Mouse (Mus musculus) CH12.LX (cell line): ENCODE measurements at regions not wholly inside any gene's neighbourhood (a gene's known extent, or its start where the extent isn't known, plus 50 kb on each side); places are given as distances from the start of the nearest gene placed in this dataset.
"Not testable (repeated sequence)": the region's sequence is repeated elsewhere in the genome, so short reads cannot be mapped to it uniquely, and the experiment has no call there.

Experiments
- DNase-seq: peaks from one replicate; pipeline ENCODE4 v3.0.0-alpha.2; 2013; ENCODE audit errors: extremely low read depth
- H3K27ac ChIP-seq: 2 replicates; pipeline ENCODE4 v1.5.1; 2012; ENCODE audit warnings: low read depth, mild to moderate bottlenecking, control low read depth, moderate library complexity; ENCODE audit not compliant: insufficient read depth
- H3K27me3 ChIP-seq: replicated peaks from 2 replicates; pipeline ENCODE3; 2012; ENCODE audit warnings: inconsistent platforms
- H3K36me3 ChIP-seq, 2 experiments: replicated peaks in 1 of 2; 2 replicates each; pipeline versions ENCODE3 to v1.6.1; 2012; ENCODE audit warnings: inconsistent platforms in 1 of 2, low read length in 1 of 2, mild to moderate bottlenecking in 1 of 2, mixed read lengths in 1 of 2, moderate library complexity in 1 of 2; ENCODE audit not compliant: control insufficient read depth in 1 of 2, insufficient read depth in 1 of 2
- H3K4me1 ChIP-seq, 2 experiments: 2 replicates each; pipeline ENCODE4 v1.6.1; 2012; ENCODE audit warnings: inconsistent platforms in 1 of 2, moderate library complexity in 1 of 2; ENCODE audit not compliant: insufficient read depth in 2 of 2, control insufficient read depth in 1 of 2
- H3K4me2 ChIP-seq: 2 replicates; pipeline ENCODE4 v1.6.1; 2012; ENCODE audit warnings: low read depth, mild to moderate bottlenecking, control low read depth; ENCODE audit not compliant: poor library complexity, insufficient read depth, severe bottlenecking
- H3K4me3 ChIP-seq, 3 experiments: fragments of 150-350 bp in 1 of 3; sonication (generic) in 1 of 3; replicated peaks in 1 of 3; 2 replicates each; pipeline versions ENCODE3 to v1.5.1; 2011 to 2012; ENCODE audit warnings: low read depth in 2 of 3, low read length in 2 of 3, mild to moderate bottlenecking in 2 of 3, moderate library complexity in 2 of 3, control low read depth in 1 of 3, improper control_type of control experiment in 1 of 3, inconsistent platforms in 1 of 3, mixed read lengths in 1 of 3; ENCODE audit not compliant: poor library complexity in 1 of 3
- H3K79me2 ChIP-seq: replicated peaks from 2 replicates; pipeline ENCODE4 v1.6.1; 2012; ENCODE audit warnings: mild to moderate bottlenecking, moderate library complexity; ENCODE audit not compliant: control insufficient read depth, poor library complexity, insufficient read depth, severe bottlenecking; ENCODE audit errors: extremely low read depth
- H3K9ac ChIP-seq: 2 replicates; pipeline ENCODE4 v1.6.1; 2012; ENCODE audit warnings: low read depth, mild to moderate bottlenecking, control low read depth, moderate library complexity; ENCODE audit not compliant: insufficient read depth
- H3K9me3 ChIP-seq: replicated peaks from 2 replicates; pipeline ENCODE3; 2012; ENCODE audit warnings: low read length, inconsistent platforms, mixed read lengths
- CHD1 ChIP-seq: IDR thresholded peaks from 2 replicates; pipeline ENCODE4 v1.6.1; 2012; ENCODE audit warnings: low read depth, low read length, improper control_type of control experiment, inconsistent platforms
- CHD2 ChIP-seq: IDR thresholded peaks from 2 replicates; pipeline ENCODE4 v1.6.1; 2011; ENCODE audit warnings: low read length, improper control_type of control experiment
- CTCF ChIP-seq, 2 experiments: IDR thresholded peaks in 1 of 2; conservative IDR thresholded peaks in 1 of 2; 2 replicates each; pipeline ENCODE4 v1.5.1; 2011 to 2012; ENCODE audit warnings: low read depth in 2 of 2, low read length in 2 of 2, improper control_type of control experiment in 1 of 2, inconsistent platforms in 1 of 2, mild to moderate bottlenecking in 1 of 2, moderate library complexity in 1 of 2
- ELF1 ChIP-seq: IDR thresholded peaks from 2 replicates; pipeline ENCODE4 v1.6.1; 2014; ENCODE audit warnings: low read depth, mild to moderate bottlenecking, inconsistent platforms, low read length, improper control_type of control experiment
- EP300 ChIP-seq: IDR thresholded peaks from 2 replicates; pipeline ENCODE4 v1.6.1; 2011; ENCODE audit warnings: low read length, improper control_type of control experiment
- ETS1 ChIP-seq: conservative IDR thresholded peaks from 2 replicates; pipeline ENCODE4 v1.6.1; 2012; ENCODE audit warnings: low read depth, mild to moderate bottlenecking, inconsistent platforms, low read length, improper control_type of control experiment, moderate library complexity
- JUN ChIP-seq: IDR thresholded peaks from 2 replicates; pipeline ENCODE4 v1.6.1; 2011; ENCODE audit warnings: low read depth, mild to moderate bottlenecking, low read length, improper control_type of control experiment, moderate library complexity; ENCODE audit not compliant: insufficient read depth
- KAT2A ChIP-seq: IDR thresholded peaks from 2 replicates; pipeline ENCODE4 v1.6.1; 2012; ENCODE audit warnings: low read length, improper control_type of control experiment, inconsistent platforms; ENCODE audit not compliant: insufficient replicate concordance
- MAFK ChIP-seq: IDR thresholded peaks from 2 replicates; pipeline ENCODE4 v1.6.1; 2011; ENCODE audit warnings: low read length, improper control_type of control experiment; ENCODE audit not compliant: insufficient replicate concordance
- MAX ChIP-seq: IDR thresholded peaks from 2 replicates; pipeline ENCODE4 v1.6.1; 2011; ENCODE audit warnings: low read length, improper control_type of control experiment
- MEF2A ChIP-seq: IDR thresholded peaks from 2 replicates; pipeline ENCODE4 v1.6.1; 2014; ENCODE audit warnings: low read depth, mild to moderate bottlenecking, inconsistent platforms, low read length, improper control_type of control experiment, borderline replicate concordance
- MXI1 ChIP-seq: IDR thresholded peaks from 2 replicates; pipeline ENCODE4 v1.6.1; 2011; ENCODE audit warnings: mild to moderate bottlenecking, low read depth, low read length, improper control_type of control experiment
- MYC ChIP-seq: IDR thresholded peaks from 2 replicates; pipeline ENCODE4 v1.6.1; 2011; ENCODE audit warnings: low read depth, mild to moderate bottlenecking, improper control_type of control experiment, low read length
- POLR2A ChIP-seq: IDR thresholded peaks from 2 replicates; pipeline ENCODE4 v1.6.1; 2011; ENCODE audit warnings: low read depth, mild to moderate bottlenecking, improper control_type of control experiment, low read length
- RAD21 ChIP-seq: IDR thresholded peaks from 2 replicates; pipeline ENCODE4 v1.6.1; 2011; ENCODE audit warnings: low read depth, mild to moderate bottlenecking, low read length, improper control_type of control experiment, moderate library complexity
- RCOR1 ChIP-seq: conservative IDR thresholded peaks from 2 replicates; pipeline ENCODE4 v1.6.1; 2012; ENCODE audit warnings: low read depth, mild to moderate bottlenecking, inconsistent platforms, low read length, improper control_type of control experiment
- SMC3 ChIP-seq: IDR thresholded peaks from 2 replicates; pipeline ENCODE4 v1.6.1; 2011; ENCODE audit warnings: low read depth, low read length, improper control_type of control experiment
- TBP ChIP-seq: conservative IDR thresholded peaks from 2 replicates; pipeline ENCODE4 v1.6.1; 2011; ENCODE audit warnings: low read depth, low read length, improper control_type of control experiment
- UBTF ChIP-seq: IDR thresholded peaks from 2 replicates; pipeline ENCODE4 v1.6.1; 2012; ENCODE audit warnings: low read depth, mild to moderate bottlenecking, inconsistent platforms, low read length, improper control_type of control experiment, moderate library complexity
- USF1 ChIP-seq: IDR thresholded peaks from 2 replicates; pipeline ENCODE4 v1.6.1; 2014; ENCODE audit warnings: low read depth, mild to moderate bottlenecking, inconsistent platforms, low read length, improper control_type of control experiment
- USF2 ChIP-seq: conservative IDR thresholded peaks from 2 replicates; pipeline ENCODE4 v1.6.1; 2011; ENCODE audit warnings: low read depth, low read length, improper control_type of control experiment
- ZC3H11A ChIP-seq: IDR thresholded peaks from 2 replicates; pipeline ENCODE4 v1.6.1; 2012; ENCODE audit warnings: low read depth, mild to moderate bottlenecking, inconsistent platforms, low read length, improper control_type of control experiment
- dilution Hi-C: fragments of 300-500 bp; cut with MboI; formaldehyde crosslinking; loops from 2 replicates; pipeline ENCODE4 v1.14.3; 2020; ENCODE audit warnings: low sequenced_read_pairs; ENCODE audit not compliant: extremely low pct_unique_long_range_greater_than_20kb, extremely low pct_ligation_motif_present
- in situ Hi-C: fragments of 300-500 bp; cut with MboI; formaldehyde crosslinking; loops from 3 replicates; pipeline ENCODE4 v1.14.3; 2019; ENCODE audit warnings: low sequenced_read_pairs, low pct_ligation_motif_present, low pct_unique_long_range_greater_than_20kb, mixed read lengths

DNA sequence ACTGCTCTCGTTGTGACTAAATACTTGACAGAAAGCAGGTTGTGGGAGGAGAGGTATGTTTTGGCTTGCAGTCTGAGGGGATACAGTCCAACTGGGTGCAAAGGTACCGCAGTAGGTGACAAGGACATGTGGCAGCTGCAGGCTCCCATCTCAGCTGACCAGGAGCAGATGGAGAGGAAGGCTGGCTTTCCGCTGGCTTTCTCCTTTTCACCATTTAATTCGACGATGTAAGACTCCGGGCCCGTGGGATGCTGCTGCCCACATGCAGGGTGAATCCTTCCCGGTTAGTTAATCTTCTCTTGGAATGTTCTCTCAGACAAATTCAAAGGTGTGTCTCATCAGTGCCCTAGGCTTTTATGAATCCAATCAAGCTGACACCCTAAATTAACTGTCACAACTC is 676.1 kb upstream of the Gm19410 start:
- no peak overlapping the region for H3K4me2 ChIP-seq
- no peak for DNase-seq
- no peaks in the 10 kb centered on the region for H3K4me1 ChIP-seq
- H3K9me3 ChIP-seq: peaks cover 2% of the 10 kb centered on the region
- no peaks in the 10 kb centered on the region for H3K27me3 ChIP-seq
- no peaks in the 10 kb centered on the region for H3K36me3 ChIP-seq
- no peak overlapping the region for H3K9ac ChIP-seq
- no peak for TF ChIP-seq CTCF (conservative IDR thresholded peaks at IDR 0.05 in 1 of 2, IDR thresholded peaks at IDR 0.05 in 1 of 2; ENCODE audit: low read depth in 2 of 2, low read length in 2 of 2)
- no peak for TF ChIP-seq CHD1
- TF ChIP-seq RAD21: no peak
- no peak for TF ChIP-seq SMC3
- TF ChIP-seq CHD2: no peak
- no peak for TF ChIP-seq ELF1
- no peak for TF ChIP-seq JUN
- TF ChIP-seq MAX: no peak
- TF ChIP-seq ZC3H11A: no peak
- TF ChIP-seq MEF2A: no peak
- TF ChIP-seq POLR2A: no peak
- TF ChIP-seq EP300: no peak
- no peak for TF ChIP-seq RCOR1
- no peak for TF ChIP-seq ETS1
- TF ChIP-seq MAFK: no peak
- no peaks in the 10 kb centered on the region for H3K79me2 ChIP-seq
- H3K27ac ChIP-seq: no peak overlapping the region
- in situ Hi-C loops: no loop called here
- H3K4me3 ChIP-seq: no peak overlapping the region
- dilution Hi-C loops: no loop called here

- dilution Hi-C loops: no loop called here
- no peak for DNase-seq
- in situ Hi-C loops: no loop called here
- H3K9me3 ChIP-seq: no peaks in the 10 kb centered on the region
- TF ChIP-seq MXI1 (no peak), KAT2A (no peak), TBP (no peak), ETS1 (no peak), USF2 (no peak), MYC (no peak), USF1 (no peak), SMC3 (no peak), UBTF (no peak)
- no peak overlapping the region for H3K9ac ChIP-seq
- no peaks in the 10 kb centered on the region for H3K27me3 ChIP-seq
- H3K4me1 ChIP-seq: no peaks in the 10 kb centered on the region
- no peak overlapping the region for H3K4me2 ChIP-seq
- H3K79me2 ChIP-seq: no peaks in the 10 kb centered on the region
- H3K27ac ChIP-seq: no peak overlapping the region
- H3K36me3 ChIP-seq: no peaks in the 10 kb centered on the region
- H3K4me3 ChIP-seq: no peak overlapping the region
Measured at GRCm38 (mm10) chr8:35101701-35102100, 663.9 kb upstream of the Gm19410 start.

DNA sequence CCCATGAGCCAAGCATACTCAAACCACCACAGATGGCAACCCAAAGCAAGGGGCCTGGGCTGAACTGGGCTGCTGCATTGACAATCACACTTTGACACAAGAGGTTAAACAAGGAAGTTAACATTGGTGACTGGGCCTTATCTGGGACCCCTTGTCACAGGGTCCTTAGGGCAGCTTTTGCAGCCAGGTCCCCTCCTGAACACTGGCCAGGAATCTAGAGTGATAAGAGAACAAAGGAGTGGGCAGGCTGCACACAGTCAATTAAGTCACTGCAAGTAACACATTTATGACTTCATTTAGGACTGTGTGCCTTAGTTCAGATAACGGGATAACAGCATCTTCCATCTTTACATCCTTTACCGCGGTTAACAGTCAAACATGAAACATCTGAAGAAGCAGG is 663.5 kb upstream of the Gm19410 start:
- H3K4me3 ChIP-seq, in situ Hi-C loops: not testable (repeated sequence)

GRCm38 (mm10) chr8:35104465-35104876 is 661.1 kb upstream of the Gm19410 start:
- H3K4me3 ChIP-seq, H3K9ac ChIP-seq, in situ Hi-C loops, H3K27ac ChIP-seq, H3K9me3 ChIP-seq, H3K4me1 ChIP-seq, H3K36me3 ChIP-seq, DNase-seq, dilution Hi-C loops, H3K79me2 ChIP-seq, H3K4me2 ChIP-seq, H3K27me3 ChIP-seq: not testable (repeated sequence)

More for the DNA sequence above, 663.5 kb upstream of the Gm19410 start:
- H3K4me2 ChIP-seq, H3K9ac ChIP-seq, H3K36me3 ChIP-seq, H3K9me3 ChIP-seq, H3K79me2 ChIP-seq, DNase-seq, H3K27me3 ChIP-seq, dilution Hi-C loops, H3K27ac ChIP-seq, H3K4me1 ChIP-seq: not testable (repeated sequence)
